Mouse (Mus musculus): ENCODE measurements around the gene Vegfb. TPM values are rescaled to one million over a fixed set of nuclear protein-coding genes. Genes with fewer than 3 reads are reported as not detected.

Gene Vegfb
- total RNA-seq, 2 experiments from 2014 or later = 67.4 to 70.3 TPM

GRCm38 (mm10) chr19:6947742-6948141, 39.7 kb downstream of the Vegfb start:
- no peak for DNase-seq (ENCODE audit: low spot score in 2 of 2)

GRCm38 (mm10) chr19:6943709-6944108, 43.7 kb downstream of the Vegfb start:
- DNase-seq (ENCODE audit: low spot score in 2 of 2) = no peak

- no peak for DNase-seq (ENCODE audit: low spot score in 2 of 2)
These were observed 44.7 kb downstream of the Vegfb start for GRCm38 (mm10) chr19:6942764-6943163.

- DNase-seq (ENCODE audit: low spot score in 2 of 2) = peak; percentile 90 to 94
These were observed 45.2 kb downstream of the Vegfb start, which contains the start of gene Gpr137 for GRCm38 (mm10) chr19:6942249-6942691. Gpr137 (minus strand) TSS chr19:6942480.

GRCm38 (mm10) chr19:6941372-6942248, 45.8 kb downstream of the Vegfb start, which contains the start of gene Bad:
Bad (plus strand) TSS chr19:6941861.
- peak; percentile 95 to 98 for DNase-seq (ENCODE audit: low spot score in 2 of 2)

- no peak for DNase-seq (ENCODE audit: low spot score in 2 of 2)
These were observed 46.8 kb downstream of the Vegfb start for GRCm38 (mm10) chr19:6940396-6941351.

- DNase-seq (ENCODE audit: low spot score in 2 of 2) = no peak
These were observed 48.1 kb downstream of the Vegfb start for GRCm38 (mm10) chr19:6939106-6940002.

DNA sequence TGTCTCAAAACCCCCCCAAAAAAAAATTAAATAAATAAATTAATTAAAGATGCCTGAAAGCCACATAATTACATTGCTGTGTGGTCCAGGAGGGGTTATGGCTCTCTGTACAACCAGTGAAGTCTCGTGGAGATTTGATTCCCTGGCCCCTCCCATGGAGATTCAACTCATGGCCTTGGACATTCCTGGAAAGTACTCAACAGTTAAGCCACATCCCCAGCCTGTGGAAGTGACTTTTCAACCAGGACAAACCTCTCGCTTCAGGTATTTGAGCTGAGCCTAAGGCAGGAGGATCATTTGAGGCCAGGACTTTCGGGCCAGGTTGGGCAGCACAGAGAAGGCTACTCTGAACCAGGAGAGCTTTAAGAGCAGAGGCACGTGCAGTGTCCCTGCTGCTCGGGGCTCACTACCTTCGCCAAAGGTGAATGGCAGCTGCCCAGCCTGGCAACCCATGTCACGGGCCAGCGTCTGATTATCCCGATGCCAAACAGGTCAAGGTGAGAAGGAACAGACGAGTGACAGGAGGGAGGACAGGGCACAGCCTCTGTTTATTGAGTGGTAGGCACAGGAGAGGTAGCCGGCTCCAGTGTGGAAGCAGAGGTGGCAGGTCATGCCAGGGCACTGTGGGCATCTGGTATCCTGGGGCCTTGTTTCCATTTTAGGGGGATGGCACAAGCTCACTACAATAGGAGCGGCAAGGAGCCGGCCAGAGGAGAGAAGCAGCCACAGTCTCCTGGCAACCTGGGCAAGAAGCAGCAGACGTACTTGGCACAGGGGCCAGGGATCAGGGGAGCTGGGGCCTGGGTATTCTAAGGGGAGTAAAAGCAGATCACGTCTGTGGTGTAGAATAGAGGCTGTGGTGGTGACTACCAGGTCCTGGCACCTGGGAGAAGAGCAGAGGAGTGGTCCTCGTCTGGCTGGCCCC, 49.6 kb downstream of the Vegfb start:
- DNase-seq (ENCODE audit: low spot score in 2 of 2) = no peak

DNA sequence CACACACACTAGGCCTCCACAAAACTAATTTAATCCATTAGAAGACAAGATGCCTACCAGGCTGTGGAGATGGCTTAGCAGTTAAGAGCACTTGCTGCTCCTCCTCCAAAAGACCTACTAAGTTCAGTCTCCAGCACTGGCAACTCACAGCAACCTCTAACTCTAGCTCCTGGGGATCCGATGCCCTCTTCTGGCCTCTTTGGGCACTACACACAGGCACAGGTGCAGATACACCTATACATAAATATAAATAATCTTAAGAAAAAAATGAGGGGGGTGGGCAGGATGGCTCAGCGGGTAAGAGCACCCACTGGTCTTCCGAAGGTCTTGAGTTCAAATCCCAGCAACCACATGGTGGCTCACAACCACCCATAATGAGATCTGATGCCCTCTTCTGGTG, 51.2 kb downstream of the Vegfb start:
- DNase-seq (ENCODE audit: low spot score in 2 of 2) = no peak

GRCm38 (mm10) chr19:6934195-6934977, 53.1 kb downstream of the Vegfb start, which contains the start of gene Kcnk4:
Kcnk4 (minus strand) TSS chr19:6934515.
- no peak for DNase-seq (ENCODE audit: low spot score in 2 of 2)

DNA sequence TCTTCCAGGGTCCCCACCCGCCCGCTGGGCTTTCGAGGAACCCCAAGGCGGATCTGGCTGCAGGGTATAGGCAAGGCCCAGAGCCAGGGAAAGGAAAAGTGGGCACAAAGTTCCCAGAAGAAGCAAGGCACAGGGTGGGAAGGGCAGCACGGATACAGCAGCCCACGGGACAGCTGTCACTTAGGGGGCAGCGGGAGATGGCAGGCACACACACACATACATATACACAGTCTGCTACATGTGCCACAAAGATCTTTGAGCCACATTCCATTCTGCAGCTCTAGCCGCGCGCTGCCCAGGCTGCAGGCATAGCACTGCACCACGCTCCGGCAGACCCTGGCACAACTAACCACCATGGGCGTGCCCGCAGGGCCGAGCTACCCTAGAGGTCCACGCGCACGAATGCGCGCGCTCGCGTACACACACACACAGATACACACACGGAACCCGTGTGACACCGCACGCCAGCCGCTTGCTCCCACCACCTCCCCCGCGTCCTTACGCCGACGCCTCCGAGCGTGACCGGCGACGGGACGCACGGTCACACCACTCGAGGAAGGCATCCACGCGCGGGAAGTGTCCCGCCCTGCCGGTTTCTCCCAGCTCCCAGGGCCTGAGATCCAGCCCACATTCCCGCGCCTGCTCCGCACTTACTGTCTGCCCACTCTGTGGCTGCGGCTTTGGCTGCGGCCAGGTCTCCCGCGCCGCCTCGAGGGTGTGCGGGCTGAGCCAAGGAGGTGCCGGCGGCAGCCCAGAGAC, 53.8 kb downstream of the Vegfb start:
- DNase-seq (ENCODE audit: low spot score in 2 of 2) = peak in 1 of 2 experiments; percentile 47

DNA sequence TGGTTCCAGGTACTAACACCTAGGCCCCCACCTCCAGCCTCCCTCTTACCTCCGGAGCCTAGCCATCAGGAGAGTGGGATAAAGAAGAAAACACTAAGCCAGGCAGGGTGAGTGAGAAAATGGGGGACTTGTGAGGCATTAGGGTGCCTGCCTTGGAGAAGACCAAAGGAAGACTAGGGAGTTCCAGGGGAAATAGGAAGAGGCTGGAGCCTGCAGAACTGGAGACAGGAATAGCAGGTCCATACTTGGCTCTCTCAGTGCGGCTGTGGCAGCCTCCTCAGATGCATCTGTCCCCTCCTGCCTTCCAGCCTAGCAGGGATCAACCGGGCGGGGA, 54.4 kb downstream of the Vegfb start:
- DNase-seq (ENCODE audit: low spot score in 2 of 2) = no peak

Other genes starting within 250 kb of the Vegfb start
- gene Rps6ka4, start 147.0 kb downstream of the Vegfb start, total RNA-seq (2021) = 10 to 100 TPM; 27.9 to 30.6 TPM
- 1 to 10 TPM; 4.1 to 5.8 TPM for gene Ccdc88b, start 129.4 kb downstream of the Vegfb start, total RNA-seq (2021)
- gene Trmt112, start 78.0 kb downstream of the Vegfb start, total RNA-seq (2021) = 10 to 100 TPM; 39.7 to 42.4 TPM
- gene Prdx5, start 77.5 kb downstream of the Vegfb start, total RNA-seq (2021) = 100 to 1,000 TPM; 377 to 396 TPM
- 10 to 100 TPM; 52.6 to 59.2 TPM for gene Esrra, start 65.8 kb downstream of the Vegfb start, total RNA-seq (2021)
- 10 to 100 TPM; 13.3 to 14.4 TPM for gene Catsperz, start 62.3 kb downstream of the Vegfb start, total RNA-seq (2021)
- 10 to 100 TPM; 26.2 to 26.9 TPM for gene Kcnk4, start 53.1 kb downstream of the Vegfb start, total RNA-seq (2021)
- 10 to 100 TPM; 37.4 to 39.2 TPM for gene Bad, start 45.8 kb downstream of the Vegfb start, total RNA-seq (2021)
- gene Gpr137, start 45.2 kb downstream of the Vegfb start, total RNA-seq (2021) = 10 to 100 TPM; 88.1 to 94.9 TPM
- gene Ppp1r14b, start 12.7 kb downstream of the Vegfb start, total RNA-seq (2021) = 100 to 1,000 TPM in 1 of 2 experiments, 10 to 100 TPM in 1; 96.6 to 107 TPM
- 10 to 100 TPM; 14.7 to 15.9 TPM for gene Plcb3, start 11.2 kb downstream of the Vegfb start, total RNA-seq (2021)
- 10 to 100 TPM; 68.8 to 73.3 TPM for gene Fkbp2, start 7.2 kb downstream of the Vegfb start, total RNA-seq (2021)
- 10 to 100 TPM; 18.7 to 24.2 TPM for gene Dnajc4, start 4.9 kb upstream of the Vegfb start, total RNA-seq (2021)
- gene Nudt22, start 8.5 kb upstream of the Vegfb start, total RNA-seq (2021) = 10 to 100 TPM; 10.9 to 11.9 TPM
- gene Trpt1, start 8.5 kb upstream of the Vegfb start, total RNA-seq (2021) = 10 to 100 TPM; 16.4 to 20.4 TPM
- 1 to 10 TPM; 3.6 to 5.4 TPM for gene Fermt3, start 31.8 kb upstream of the Vegfb start, total RNA-seq (2021)
- gene Stip1, start 52.3 kb upstream of the Vegfb start, total RNA-seq (2021) = 100 to 1,000 TPM; 136 to 159 TPM
- gene Macrod1, start 69.2 kb upstream of the Vegfb start, total RNA-seq (2021) = 10 to 100 TPM; 10.3 to 11.6 TPM
- 10 to 100 TPM; 21.8 to 22.6 TPM for gene Flrt1, start 118.1 kb upstream of the Vegfb start, total RNA-seq (2021)
- gene Otub1, start 218.7 kb upstream of the Vegfb start, total RNA-seq (2021) = 100 to 1,000 TPM; 278 to 289 TPM
- 100 to 1,000 TPM; 973 to 982 TPM for gene Cox8a, start 230.0 kb upstream of the Vegfb start, total RNA-seq (2021)

All from layer of hippocampus, postnatal 14 days (tissue).